Mouse (Mus musculus) brain, embryonic 14.5 days (tissue): ENCODE results near the gene Stk16.

Source experiments
- CTCF ChIP-seq: fragments of 200-500 bp; IDR thresholded peaks from 2 replicates; pipeline ENCODE4 v1.5.1; 2012; ENCODE audit warnings: inconsistent platforms, mild to moderate bottlenecking, moderate library complexity, borderline replicate concordance; ENCODE audit not compliant: insufficient read depth, insufficient read length; ENCODE audit errors: extremely low read depth
- POLR2A ChIP-seq: fragments of 200-500 bp; IDR thresholded peaks from 2 replicates; pipeline ENCODE4 v1.6.1; 2012; ENCODE audit warnings: mild to moderate bottlenecking, inconsistent platforms, borderline replicate concordance; ENCODE audit not compliant: poor library complexity, insufficient read depth, insufficient read length, severe bottlenecking; ENCODE audit errors: extremely low read depth

DNA sequence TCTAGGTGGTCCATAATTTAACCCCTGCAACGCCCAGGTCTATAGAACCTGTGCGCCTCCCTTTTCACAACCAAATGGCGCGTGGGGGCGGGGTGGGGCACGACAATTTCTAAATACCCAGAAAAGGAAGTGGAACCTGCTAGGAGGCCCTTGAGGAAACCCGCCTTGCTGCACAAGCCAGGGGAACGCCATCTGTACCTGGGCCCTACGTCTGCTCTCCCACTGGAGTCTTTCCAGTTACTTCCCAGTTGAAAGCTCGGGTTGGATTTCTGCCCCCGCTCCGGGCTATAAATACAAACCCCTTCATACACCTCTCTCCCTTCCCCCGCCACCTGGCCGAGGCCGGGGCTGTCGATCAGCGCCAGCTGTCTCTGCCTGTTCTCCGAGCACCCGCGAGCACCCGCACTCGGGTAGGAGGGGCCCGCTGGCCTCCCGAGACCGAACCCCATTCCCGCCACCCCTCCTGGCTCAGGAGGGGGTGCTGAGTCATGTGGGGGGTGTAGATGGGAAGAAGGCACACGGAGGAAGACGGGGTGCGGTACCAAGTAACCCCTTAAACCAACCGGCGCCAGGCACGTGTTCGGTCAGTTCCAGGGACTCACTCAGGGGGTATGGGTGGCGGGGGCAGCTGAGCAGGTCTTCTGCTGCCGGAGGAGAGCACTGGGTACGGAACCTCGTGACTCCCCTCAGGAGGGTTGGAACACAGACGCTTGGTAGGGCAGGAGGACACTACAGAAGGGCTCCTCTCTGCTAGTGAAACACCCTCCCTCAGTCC lies 7.8 kb downstream of the Stk16 start:
- no peak for TF ChIP-seq CTCF
- TF ChIP-seq POLR2A: no peak
